Mouse (Mus musculus): ENCODE measurements around the gene Akap11. TPM values are rescaled to one million over a fixed set of nuclear protein-coding genes. Genes with fewer than 3 reads are reported as not detected.

Gene Akap11
- polyA plus RNA-seq, 1 experiment from 2014 or later, result 17.6 TPM

DNA sequence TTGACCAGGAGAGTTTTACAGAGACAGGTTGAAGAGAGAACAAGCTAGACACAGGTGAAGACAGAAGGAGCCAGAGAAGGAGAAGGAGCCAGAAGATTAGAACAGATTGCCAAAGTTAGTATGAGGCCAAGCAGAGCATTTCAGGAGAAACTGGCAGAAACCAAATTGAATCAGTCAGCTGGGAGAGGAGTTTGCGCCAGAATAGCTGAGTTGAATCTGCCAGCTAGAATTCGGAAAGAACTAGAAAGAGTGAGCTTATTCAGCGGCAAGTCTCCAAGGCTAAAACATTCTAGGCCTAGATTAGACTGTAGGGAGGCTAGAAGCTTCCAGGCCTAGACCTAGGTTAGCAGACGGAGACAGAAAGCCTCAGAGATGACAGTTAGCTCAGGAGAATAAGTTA, 65.9 kb downstream of the Akap11 start:
- Histone ChIP-seq H3K4me1 (ENCODE audit: control insufficient read depth, insufficient read depth, low read length) (no peaks in the 10 kb centered on the region), H3K4me3 (replicated peaks; ENCODE audit: low read length) (no peak overlapping the region), H3K9ac (ENCODE audit: low read length) (no peak overlapping the region), H3K4me2 (ENCODE audit: low read depth, low read length) (no peak overlapping the region), H3K9me3 (replicated peaks; ENCODE audit: control insufficient read depth, low read length) (no peaks in the 10 kb centered on the region), H3K36me3 (ENCODE audit: control insufficient read depth, insufficient read depth, low read length) (no peaks in the 10 kb centered on the region), H3K27me3 (ENCODE audit: control insufficient read depth, insufficient read depth, low read length) (no peaks in the 10 kb centered on the region), H3K27ac (ENCODE audit: low read length) (no peak overlapping the region)
- 88% methylated on average over 4 of the region's 4 CpGs for WGBS
- no peak for ATAC-seq (ENCODE audit: insufficient read depth, low FRiP score)

DNA sequence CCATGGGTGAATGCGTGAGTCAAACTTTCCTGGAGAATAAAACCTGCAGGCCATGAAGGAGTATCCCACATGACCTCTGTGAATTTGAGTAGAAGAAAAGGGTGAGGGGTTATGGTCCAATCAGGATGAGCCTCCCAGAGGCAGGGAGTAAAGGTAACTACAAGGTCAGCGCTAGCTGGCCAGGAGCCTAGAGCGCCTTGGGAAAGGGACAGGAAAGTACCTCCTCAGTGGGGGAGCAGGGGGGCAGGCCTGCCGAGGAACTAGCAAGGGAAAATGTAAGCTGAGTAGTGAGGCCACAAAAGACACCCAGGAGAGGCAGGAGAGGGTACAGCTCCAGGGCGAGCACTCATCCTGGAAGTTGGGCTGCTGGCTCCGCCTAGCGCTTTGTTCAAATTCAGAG, 67.6 kb downstream of the Akap11 start:
- H3K4me3 ChIP-seq (replicated peaks; ENCODE audit: low read length), result no peak overlapping the region
- no peaks in the 10 kb centered on the region for H3K4me1 ChIP-seq (ENCODE audit: control insufficient read depth, insufficient read depth, low read length)
- H3K27me3 ChIP-seq (ENCODE audit: control insufficient read depth, insufficient read depth, low read length), result no peaks in the 10 kb centered on the region
- no peaks in the 10 kb centered on the region for H3K9me3 ChIP-seq (replicated peaks; ENCODE audit: control insufficient read depth, low read length)
- H3K36me3 ChIP-seq (ENCODE audit: control insufficient read depth, insufficient read depth, low read length), result no peaks in the 10 kb centered on the region
- no peak overlapping the region for H3K4me2 ChIP-seq (ENCODE audit: low read depth, low read length)
- WGBS, result 78% methylated on average over 7 of the region's 7 CpGs
- no peak for ATAC-seq (ENCODE audit: insufficient read depth, low FRiP score)
- H3K9ac ChIP-seq (ENCODE audit: low read length), result no peak overlapping the region
- no peak overlapping the region for H3K27ac ChIP-seq (ENCODE audit: low read length)

GRCm38 (mm10) chr14:78467994-78468393, 68.6 kb downstream of the Akap11 start:
- no peaks in the 10 kb centered on the region for H3K9me3 ChIP-seq (replicated peaks; ENCODE audit: control insufficient read depth, low read length)
- WGBS, result 79% methylated on average over 4 of the region's 4 CpGs
- no peak overlapping the region for H3K4me2 ChIP-seq (ENCODE audit: low read depth, low read length)
- no peaks in the 10 kb centered on the region for H3K36me3 ChIP-seq (ENCODE audit: control insufficient read depth, insufficient read depth, low read length)
- H3K27me3 ChIP-seq (ENCODE audit: control insufficient read depth, insufficient read depth, low read length), result no peaks in the 10 kb centered on the region
- H3K4me1 ChIP-seq (ENCODE audit: control insufficient read depth, insufficient read depth, low read length), result no peaks in the 10 kb centered on the region
- ATAC-seq (ENCODE audit: insufficient read depth, low FRiP score), result no peak
- no peak overlapping the region for H3K4me3 ChIP-seq (replicated peaks; ENCODE audit: low read length)
- H3K27ac ChIP-seq (ENCODE audit: low read length), result no peak overlapping the region
- no peak overlapping the region for H3K9ac ChIP-seq (ENCODE audit: low read length)

DNA sequence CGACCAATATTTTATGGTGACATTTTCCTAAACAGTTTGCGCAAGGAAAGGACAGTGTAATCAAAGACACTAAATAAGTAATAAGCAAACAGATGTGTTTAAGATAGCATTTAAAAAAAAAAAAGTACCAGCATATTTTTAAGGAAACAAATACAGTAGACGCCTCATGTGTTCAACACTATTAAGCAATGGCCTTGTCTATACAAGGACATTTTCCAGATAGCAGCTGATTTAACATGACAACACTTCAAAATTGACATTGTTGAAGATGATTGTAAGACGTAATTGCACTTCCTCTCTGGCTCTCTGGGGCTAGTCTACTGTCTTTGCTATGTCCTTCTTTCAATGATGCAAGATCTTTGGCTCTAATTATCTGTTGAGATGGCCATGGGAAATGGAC, 72.3 kb downstream of the Akap11 start:
- H3K36me3 ChIP-seq (ENCODE audit: control insufficient read depth, insufficient read depth, low read length), result no peaks in the 10 kb centered on the region
- no peak overlapping the region for H3K4me2 ChIP-seq (ENCODE audit: low read depth, low read length)
- no peaks in the 10 kb centered on the region for H3K4me1 ChIP-seq (ENCODE audit: control insufficient read depth, insufficient read depth, low read length)
- no peak overlapping the region for H3K9ac ChIP-seq (ENCODE audit: low read length)
- no peak for ATAC-seq (ENCODE audit: insufficient read depth, low FRiP score)
- H3K9me3 ChIP-seq (replicated peaks; ENCODE audit: control insufficient read depth, low read length), result no peaks in the 10 kb centered on the region
- 65% methylated on average over 4 of the region's 4 CpGs for WGBS
- H3K27ac ChIP-seq (ENCODE audit: low read length), result no peak overlapping the region
- no peak overlapping the region for H3K4me3 ChIP-seq (replicated peaks; ENCODE audit: low read length)
- H3K27me3 ChIP-seq (ENCODE audit: control insufficient read depth, insufficient read depth, low read length), result no peaks in the 10 kb centered on the region

DNA sequence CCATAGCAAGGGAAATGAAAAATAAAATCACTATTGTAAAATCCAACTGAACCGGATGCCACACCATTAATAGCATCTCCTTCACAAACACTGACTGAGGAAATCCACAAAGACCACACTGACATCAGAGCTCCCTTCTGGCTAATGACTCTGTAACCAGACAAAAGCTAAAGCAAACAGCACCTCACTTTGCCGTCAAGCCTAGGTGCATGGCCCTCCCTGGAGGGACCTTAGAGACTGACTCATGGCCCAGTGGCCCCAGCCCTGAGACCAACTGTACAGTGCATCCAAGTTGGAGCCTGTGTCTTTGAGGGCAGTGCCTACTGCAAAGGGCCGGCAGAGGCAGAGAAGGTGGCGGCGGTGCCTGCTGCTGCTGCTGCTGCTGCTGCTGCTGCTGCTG, 77.5 kb downstream of the Akap11 start:
- WGBS, result 54% methylated on average over 5 of the region's 5 CpGs
- H3K9ac ChIP-seq (ENCODE audit: low read length), result no peak overlapping the region

DNA sequence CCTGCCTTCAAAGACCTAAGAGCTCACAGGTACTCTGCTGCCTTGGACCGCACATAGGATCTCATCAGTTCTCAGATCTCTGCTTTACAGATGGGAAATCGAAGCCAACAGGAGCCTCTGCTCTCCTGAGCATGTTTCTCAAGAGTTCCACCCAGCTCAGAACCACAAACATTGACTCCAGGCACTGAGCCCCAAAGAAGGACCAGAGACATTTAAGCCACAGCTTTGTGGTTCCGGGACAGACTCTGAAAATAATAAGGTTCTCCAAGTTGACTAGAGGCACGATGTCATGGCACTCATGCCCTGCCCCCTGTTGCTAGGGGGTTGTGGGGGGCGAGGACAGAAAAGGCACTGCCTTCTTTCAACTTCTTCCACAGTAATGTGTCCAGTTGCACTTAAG, 77.9 kb downstream of the Akap11 start:
- Histone ChIP-seq H3K4me2 (ENCODE audit: low read depth, low read length) (no peak overlapping the region), H3K4me3 (replicated peaks; ENCODE audit: low read length) (no peak overlapping the region), H3K36me3 (ENCODE audit: control insufficient read depth, insufficient read depth, low read length) (no peaks in the 10 kb centered on the region), H3K27ac (ENCODE audit: low read length) (no peak overlapping the region), H3K4me1 (ENCODE audit: control insufficient read depth, insufficient read depth, low read length) (no peaks in the 10 kb centered on the region), H3K9ac (ENCODE audit: low read length) (no peak overlapping the region), H3K9me3 (replicated peaks; ENCODE audit: control insufficient read depth, low read length) (no peaks in the 10 kb centered on the region), H3K27me3 (ENCODE audit: control insufficient read depth, insufficient read depth, low read length) (no peaks in the 10 kb centered on the region)
- WGBS, result 76% methylated on average over 5 of the region's 5 CpGs
- ATAC-seq (ENCODE audit: insufficient read depth, low FRiP score), result no peak

More for the DNA sequence above, 77.5 kb downstream of the Akap11 start:
- Histone ChIP-seq H3K27ac (ENCODE audit: low read length) (no peak overlapping the region), H3K27me3 (ENCODE audit: control insufficient read depth, insufficient read depth, low read length) (no peaks in the 10 kb centered on the region), H3K9me3 (replicated peaks; ENCODE audit: control insufficient read depth, low read length) (no peaks in the 10 kb centered on the region), H3K4me1 (ENCODE audit: control insufficient read depth, insufficient read depth, low read length) (no peaks in the 10 kb centered on the region), H3K4me2 (ENCODE audit: low read depth, low read length) (no peak overlapping the region), H3K36me3 (ENCODE audit: control insufficient read depth, insufficient read depth, low read length) (no peaks in the 10 kb centered on the region), H3K4me3 (replicated peaks; ENCODE audit: low read length) (no peak overlapping the region)
- no peak for ATAC-seq (ENCODE audit: insufficient read depth, low FRiP score)

DNA sequence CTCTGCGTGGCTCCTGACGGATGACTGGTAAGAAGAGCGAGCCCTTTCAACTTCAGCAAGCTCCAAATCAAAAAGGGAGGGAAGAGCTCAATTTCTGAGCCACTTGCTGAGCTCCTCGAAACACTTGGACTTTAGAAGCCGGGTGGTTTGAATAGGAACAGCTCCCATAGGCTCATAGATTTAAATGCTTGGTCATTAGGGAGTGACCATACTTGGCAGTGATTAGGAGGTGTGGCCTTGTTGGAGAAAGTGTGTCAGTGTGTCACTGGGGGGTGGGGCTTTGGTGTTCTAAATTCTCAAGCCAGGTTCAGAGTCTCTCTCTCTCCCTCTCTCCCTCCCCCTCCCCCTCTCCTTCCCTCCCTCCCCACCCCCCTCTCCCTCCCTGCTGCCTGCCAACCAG, 81.6 kb downstream of the Akap11 start:
- Histone ChIP-seq H3K4me2 (ENCODE audit: low read depth, low read length) (no peak overlapping the region), H3K9ac (ENCODE audit: low read length) (no peak overlapping the region), H3K27me3 (ENCODE audit: control insufficient read depth, insufficient read depth, low read length) (no peaks in the 10 kb centered on the region), H3K27ac (ENCODE audit: low read length) (no peak overlapping the region), H3K4me1 (ENCODE audit: control insufficient read depth, insufficient read depth, low read length) (no peaks in the 10 kb centered on the region), H3K4me3 (replicated peaks; ENCODE audit: low read length) (no peak overlapping the region), H3K36me3 (ENCODE audit: control insufficient read depth, insufficient read depth, low read length) (no peaks in the 10 kb centered on the region), H3K9me3 (replicated peaks; ENCODE audit: control insufficient read depth, low read length) (no peaks in the 10 kb centered on the region)
- no peak for ATAC-seq (ENCODE audit: insufficient read depth, low FRiP score)
- 91% methylated on average over 5 of the region's 5 CpGs for WGBS

DNA sequence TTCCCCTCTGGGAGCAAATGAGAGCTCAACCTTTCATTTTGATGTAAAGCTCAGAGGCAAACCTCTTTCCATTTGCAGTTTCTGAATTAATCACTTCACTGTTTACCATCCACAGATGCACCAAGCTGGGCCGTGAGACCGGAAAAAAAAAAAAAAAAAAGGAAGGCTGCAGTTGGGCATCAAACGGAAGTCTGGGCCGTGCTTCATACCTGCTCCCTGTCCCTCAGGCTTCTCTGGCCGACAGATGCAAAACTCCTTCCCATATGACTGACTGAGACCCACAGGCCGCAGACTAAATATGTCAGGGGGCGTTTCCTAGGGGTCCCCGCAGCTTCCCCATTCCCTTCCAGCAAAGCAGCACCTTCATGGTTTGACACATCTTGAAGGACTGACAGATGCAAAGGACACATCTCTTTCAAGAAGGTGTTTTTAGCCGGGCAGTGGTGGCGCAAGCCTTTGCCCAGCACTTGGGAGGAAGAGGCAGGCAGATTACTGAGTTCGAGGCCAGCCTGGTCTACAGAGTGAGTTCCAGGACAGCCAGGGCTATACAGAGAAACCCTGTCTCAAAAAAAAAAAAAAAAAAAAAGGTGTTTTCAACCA, 87.7 kb downstream of the Akap11 start:
- Histone ChIP-seq H3K4me1 (ENCODE audit: control insufficient read depth, insufficient read depth, low read length) (no peaks in the 10 kb centered on the region), H3K27ac (ENCODE audit: low read length) (no peak overlapping the region), H3K4me2 (ENCODE audit: low read depth, low read length) (no peak overlapping the region), H3K4me3 (replicated peaks; ENCODE audit: low read length) (no peak overlapping the region), H3K27me3 (ENCODE audit: control insufficient read depth, insufficient read depth, low read length) (no peaks in the 10 kb centered on the region), H3K36me3 (ENCODE audit: control insufficient read depth, insufficient read depth, low read length) (no peaks in the 10 kb centered on the region), H3K9ac (ENCODE audit: low read length) (no peak overlapping the region), H3K9me3 (replicated peaks; ENCODE audit: control insufficient read depth, low read length) (no peaks in the 10 kb centered on the region)
- 76% methylated on average over 11 of the region's 11 CpGs for WGBS
- no peak for ATAC-seq (ENCODE audit: insufficient read depth, low FRiP score)

GRCm38 (mm10) chr14:78448017-78448416, 88.6 kb downstream of the Akap11 start:
- no peaks in the 10 kb centered on the region for H3K9me3 ChIP-seq (replicated peaks; ENCODE audit: control insufficient read depth, low read length)
- no peak overlapping the region for H3K9ac ChIP-seq (ENCODE audit: low read length)
- WGBS, result 87% methylated on average over 12 of the region's 12 CpGs
- H3K4me3 ChIP-seq (replicated peaks; ENCODE audit: low read length), result no peak overlapping the region
- no peaks in the 10 kb centered on the region for H3K36me3 ChIP-seq (ENCODE audit: control insufficient read depth, insufficient read depth, low read length)
- no peak for ATAC-seq (ENCODE audit: insufficient read depth, low FRiP score)
- H3K27me3 ChIP-seq (ENCODE audit: control insufficient read depth, insufficient read depth, low read length), result no peaks in the 10 kb centered on the region
- H3K27ac ChIP-seq (ENCODE audit: low read length), result no peak overlapping the region
- no peak overlapping the region for H3K4me2 ChIP-seq (ENCODE audit: low read depth, low read length)
- H3K4me1 ChIP-seq (ENCODE audit: control insufficient read depth, insufficient read depth, low read length), result no peaks in the 10 kb centered on the region

- H3K9ac ChIP-seq (ENCODE audit: low read length), result no peak overlapping the region
- no peaks in the 10 kb centered on the region for H3K4me1 ChIP-seq (ENCODE audit: control insufficient read depth, insufficient read depth, low read length)
- WGBS, result 67% methylated on average over 3 of the region's 3 CpGs
- H3K9me3 ChIP-seq (replicated peaks; ENCODE audit: control insufficient read depth, low read length), result no peaks in the 10 kb centered on the region
- no peaks in the 10 kb centered on the region for H3K27me3 ChIP-seq (ENCODE audit: control insufficient read depth, insufficient read depth, low read length)
- H3K4me2 ChIP-seq (ENCODE audit: low read depth, low read length), result no peak overlapping the region
- H3K4me3 ChIP-seq (replicated peaks; ENCODE audit: low read length), result no peak overlapping the region
- H3K36me3 ChIP-seq (ENCODE audit: control insufficient read depth, insufficient read depth, low read length), result no peaks in the 10 kb centered on the region
- no peak for ATAC-seq (ENCODE audit: insufficient read depth, low FRiP score)
- no peak overlapping the region for H3K27ac ChIP-seq (ENCODE audit: low read length)
Observed at GRCm38 (mm10) chr14:78447542-78447941, 89.1 kb downstream of the Akap11 start.
